9 mouse cellular contexts compared by ENCODE assay signal in the genomic region with DNA sequence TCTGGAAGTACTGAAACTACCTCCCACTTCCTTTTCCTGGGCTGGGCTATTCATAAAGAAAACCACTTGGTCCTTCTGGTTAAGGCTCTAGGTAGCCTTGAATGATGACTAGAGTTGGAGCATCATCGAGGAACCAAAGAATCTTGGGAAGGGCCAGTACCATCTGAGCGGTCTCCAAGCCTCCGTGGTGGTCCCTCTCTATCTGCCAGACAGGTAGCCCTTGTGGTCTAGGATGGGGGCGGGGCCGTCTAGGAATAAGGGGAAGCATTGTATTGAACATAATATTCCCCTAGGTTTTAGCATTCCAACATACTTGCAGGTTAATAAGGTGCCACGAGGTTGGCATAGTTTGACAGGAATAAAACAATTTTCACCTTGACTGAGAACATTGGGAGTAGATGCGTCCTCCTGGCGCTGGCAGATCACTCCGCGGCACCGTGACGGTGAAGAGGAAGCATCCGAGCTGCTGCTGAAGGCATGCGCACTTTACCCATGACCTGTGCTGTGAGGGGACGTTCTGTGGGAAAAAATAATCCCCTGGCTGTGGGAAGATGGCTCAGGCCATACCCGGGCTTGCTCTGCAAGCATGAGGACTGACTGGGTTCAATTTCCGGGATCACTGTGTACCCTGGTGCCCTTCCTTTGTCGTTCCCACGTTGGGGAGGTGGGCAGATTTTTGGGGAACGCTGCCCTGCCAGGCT. TPM values are rescaled to one million over a fixed set of nuclear protein-coding genes. Genes with fewer than 3 reads are reported as not detected.
DNase-seq lines count a peak whose midpoint lies in the region; ATAC-seq lines count a peak whose summit lies in the region.
"Had no signal": no experiment of that assay in that cellular context is flagged by ENCODE, and none has a peak within 500 bp of the region (broad histone marks: within the 10 kb centered on the region; RNA-seq: fewer than 3 reads in every experiment).

No protein-coding gene starts in this region.

- H3K9me3 ChIP-seq in hindbrain, embryonic 15.5 days: no peaks in the 10 kb centered on the region
- H3K9me3 ChIP-seq in midbrain, embryonic 14.5 days (ENCODE audit: control insufficient read depth, low read length): no peaks in the 10 kb centered on the region

- H3K4me3 ChIP-seq in hindbrain, embryonic 15.5 days: peak overlapping the region; percentile 27
- peak overlapping the region; percentile 24 for H3K4me3 ChIP-seq in midbrain, embryonic 14.5 days (replicated peaks; ENCODE audit: low read depth, low read length)

- peak; percentile 63; the same call in 1 of the 2 replicates for ATAC-seq in hindbrain, embryonic 15.5 days (ENCODE audit: low FRiP score, low read depth)
- 0 out of 2 replicates have a peak, but pooled peaks have one; percentile 43 for ATAC-seq in midbrain, embryonic 14.5 days (ENCODE audit: low FRiP score, low TSS enrichment)

- 28% methylated on average over 20 of the region's 20 CpGs for WGBS in hindbrain, embryonic 15.5 days
- WGBS in midbrain, embryonic 14.5 days: 23% methylated on average over 20 of the region's 20 CpGs

- H3K27me3 ChIP-seq in hindbrain, embryonic 15.5 days: peaks cover 8% of the 10 kb centered on the region; the same call in 1 of the 2 replicates
- H3K27me3 ChIP-seq in midbrain, embryonic 14.5 days (ENCODE audit: control insufficient read depth, insufficient read depth, low read length): peaks cover 28% of the 10 kb centered on the region
- H3K27me3 ChIP-seq: CH12.LX had no signal

- peak; percentile 67 for DNase-seq in embryo, embryonic 10 days (ENCODE audit: low spot score)
- no peak for DNase-seq in embryo, embryonic 9.5 days (ENCODE audit: extremely low spot score)
- DNase-seq in right cerebral cortex, adult 2 months (ENCODE audit: low spot score in 2 of 2): peak; percentile 18 to 33
- DNase-seq in right cerebral cortex, postnatal 25 days: no peak
- DNase-seq in midbrain, embryonic 14.5 days: peak; percentile 77
- DNase-seq in ovary, postnatal 36 days (ENCODE audit: low spot score): no peak
- DNase-seq in layer of hippocampus, postnatal 25 days (ENCODE audit: extremely low spot score in 1 of 2, low spot score in 1 of 2): no peak

- H3K36me3 ChIP-seq in hindbrain, embryonic 15.5 days: no peaks in the 10 kb centered on the region
- no peaks in the 10 kb centered on the region for H3K36me3 ChIP-seq in midbrain, embryonic 14.5 days (ENCODE audit: control insufficient read depth, insufficient read depth, low read length)

- H3K27ac ChIP-seq in hindbrain, embryonic 15.5 days (replicated peaks): no peak overlapping the region
- H3K27ac ChIP-seq in midbrain, embryonic 14.5 days (replicated peaks; ENCODE audit: low read depth, low read length): no peak overlapping the region

- H3K4me2 ChIP-seq in hindbrain, embryonic 15.5 days: peak overlapping the region; percentile 55
- peak overlapping the region; percentile 52 for H3K4me2 ChIP-seq in midbrain, embryonic 14.5 days (ENCODE audit: low read length)

- no peak overlapping the region for H3K9ac ChIP-seq in hindbrain, embryonic 15.5 days
- H3K9ac ChIP-seq in midbrain, embryonic 14.5 days (replicated peaks; ENCODE audit: low read length): peak overlapping the region; percentile 42; the same call in 1 of the 2 replicates

- peaks cover 18% of the 10 kb centered on the region for H3K4me1 ChIP-seq in hindbrain, embryonic 15.5 days (replicated peaks)
- peaks cover 11% of the 10 kb centered on the region; the same call in 1 of the 2 replicates for H3K4me1 ChIP-seq in midbrain, embryonic 14.5 days (ENCODE audit: control insufficient read depth, insufficient read depth, low read length)

RNA-seq across cellular contexts. Expression of a gene that starts 16.3 kb away (rescaled TPM):
- 6.0 and 7.0 TPM in 2 replicates for polyA plus RNA-seq in hindbrain, embryonic 15.5 days (2015; fragmentation: Nextera tagmentation; extraction: Ambion mirVana)
- 7.1 and 7.2 TPM in 2 replicates for polyA plus RNA-seq in midbrain, embryonic 14.5 days (2014; fragmentation: Nextera tagmentation; extraction: Ambion mirVana)
- total RNA-seq in layer of hippocampus, postnatal 25 days (2021): 10 to 100 TPM; 14.0 to 14.2 TPM
- total RNA-seq: CH12.LX had no signal

Comparison
In these comparisons a context has a peak if more than half of its experiments do, and no peak if none do; other contexts are left out.
1. DNase-seq: peak in embryo, embryonic 10 days (single experiment), right cerebral cortex, adult 2 months (2 of 2) and midbrain, embryonic 14.5 days (single experiment); none in embryo, embryonic 9.5 days (single experiment), right cerebral cortex, postnatal 25 days (single experiment), ovary, postnatal 36 days (single experiment) and layer of hippocampus, postnatal 25 days (0 of 2).